Mouse (Mus musculus): ENCODE data around the gene Taf1a.

DNA sequence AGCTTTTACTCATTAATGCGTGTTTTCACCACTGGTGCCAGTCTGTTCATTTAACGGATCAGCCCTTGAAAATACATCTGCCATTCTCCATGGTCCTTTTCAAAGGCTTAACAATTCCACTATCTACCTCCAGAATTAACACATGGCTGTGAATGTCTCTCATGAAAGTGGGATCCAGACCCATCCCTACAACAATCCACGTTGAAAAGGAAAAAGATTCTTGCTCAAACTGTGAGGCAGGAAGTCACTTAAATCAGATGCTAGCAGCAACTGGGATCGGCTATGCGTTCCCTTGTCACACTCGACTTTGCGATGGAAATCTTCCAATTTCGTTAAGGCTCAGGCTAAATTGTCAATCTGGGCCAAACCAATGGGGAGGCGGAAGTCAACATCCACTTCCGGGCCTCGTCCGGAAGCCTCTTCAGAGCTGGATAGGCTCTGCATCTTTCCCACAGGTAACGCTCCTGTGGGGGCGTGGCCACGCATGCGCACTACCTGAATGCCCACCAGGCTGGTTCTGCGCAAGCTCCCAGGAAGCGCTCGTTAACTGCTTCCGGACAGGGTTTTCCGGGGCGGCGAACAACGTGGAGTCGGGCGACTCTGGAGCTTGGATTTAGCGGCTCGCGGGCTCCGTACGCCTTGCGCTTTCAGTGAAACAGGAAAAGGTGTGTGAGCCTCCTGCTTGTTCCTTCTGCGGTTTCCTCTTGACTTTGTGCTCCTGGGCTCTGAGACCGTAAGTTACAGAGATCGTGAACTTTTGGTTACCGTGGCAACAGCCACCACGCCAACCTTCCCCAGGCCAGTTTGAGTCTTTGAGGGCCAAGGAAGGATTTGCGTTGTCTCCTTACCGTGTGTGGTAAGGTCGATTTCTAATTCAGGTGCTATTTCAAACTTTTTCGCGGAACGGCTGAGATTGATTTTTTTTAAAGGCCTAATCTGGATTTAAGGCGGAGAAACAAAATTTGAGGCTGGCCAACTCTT lies at the start of gene Taf1a:
- TF ChIP-seq CTCF (IDR thresholded peaks at IDR 0.05; ENCODE audit: low read depth) (no peak), EP300 (IDR thresholded peaks at IDR 0.05; ENCODE audit: low read depth) (no peak)
